Mouse (Mus musculus) right cerebral cortex, postnatal 36 days (tissue): Measurements from ENCODE around the gene Clrn2.

Source experiments
- DNase-seq, 2 experiments: peaks; one replicate each; pipeline ENCODE4 v3.0.0; 2022; ENCODE audit warnings: low spot score in 2 of 2, mixed read lengths in 1 of 2

Clrn2 gene

GRCm38 (mm10) chr5:45510071-45510470, 56.5 kb downstream of the Clrn2 start:
- peak in 1 of 2 experiments; percentile 24 for DNase-seq

- no peak for DNase-seq
Observed at GRCm38 (mm10) chr5:45512908-45513307, 59.4 kb downstream of the Clrn2 start.

- DNase-seq: no peak
Observed at GRCm38 (mm10) chr5:45513511-45513910, 60.0 kb downstream of the Clrn2 start.
